Mouse (Mus musculus): ENCODE measurements around the gene Etv2. TPM values are rescaled to one million over a fixed set of nuclear protein-coding genes. Genes with fewer than 3 reads are reported as not detected.

Gene Etv2
- polyA plus RNA-seq, 1 experiment from 2014 or later, result not detected

DNA sequence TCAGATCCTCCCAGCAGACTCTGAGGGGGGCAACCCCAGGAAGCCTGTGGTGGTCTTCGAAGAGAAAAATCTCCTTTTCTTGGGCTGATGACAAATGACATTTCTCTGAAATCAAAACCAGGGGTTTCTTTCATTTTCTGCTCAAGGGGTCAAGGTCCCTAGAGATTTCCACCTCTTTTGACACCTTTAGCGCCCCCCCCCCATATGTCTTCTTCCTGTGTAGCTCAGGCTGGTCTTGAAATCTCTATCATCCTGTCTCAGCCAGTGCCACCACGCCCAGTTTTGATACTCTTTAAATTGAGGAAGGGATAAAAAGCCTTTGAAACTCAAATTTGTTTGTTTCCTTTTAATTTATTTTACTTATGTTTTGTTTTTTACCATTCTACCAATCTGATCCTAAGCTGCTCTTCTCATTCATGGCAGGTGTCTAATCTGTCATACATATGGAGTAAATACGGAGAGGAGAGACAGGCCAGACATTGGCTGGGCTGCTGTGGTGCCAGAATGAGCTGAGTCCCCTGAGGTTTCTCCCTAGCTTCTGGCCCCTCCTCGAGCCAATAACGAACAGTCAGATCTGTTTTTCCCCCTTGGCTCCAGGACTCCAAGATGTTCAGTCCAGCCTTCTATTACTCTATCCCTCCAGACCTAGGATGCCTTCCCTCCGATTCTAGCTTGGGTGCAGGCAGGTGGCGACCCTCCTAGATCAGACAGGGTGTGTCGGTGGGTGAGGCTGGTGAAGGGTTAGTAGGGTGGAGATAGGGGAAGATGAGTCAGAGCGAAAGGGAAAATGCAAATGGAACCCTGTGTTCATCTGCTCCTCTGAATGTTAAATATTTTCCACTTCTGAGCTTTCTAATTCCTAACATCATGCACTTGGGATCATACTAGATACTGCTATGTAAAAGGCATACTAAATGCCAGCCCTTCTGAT lies 41.8 kb downstream of the Etv2 start:
- Histone ChIP-seq H3K4me2 (no peak overlapping the region), H3K27ac (replicated peaks) (no peak overlapping the region), H3K27me3 (no peaks in the 10 kb centered on the region), H3K9ac (no peak overlapping the region), H3K9me3 (no peaks in the 10 kb centered on the region), H3K36me3 (no peaks in the 10 kb centered on the region), H3K4me3 (no peak overlapping the region), H3K4me1 (replicated peaks) (peaks cover 8% of the 10 kb centered on the region)
- no peak for ATAC-seq (ENCODE audit: low FRiP score, low read depth)
- WGBS, result 65% methylated on average over 10 of the region's 10 CpGs

DNA sequence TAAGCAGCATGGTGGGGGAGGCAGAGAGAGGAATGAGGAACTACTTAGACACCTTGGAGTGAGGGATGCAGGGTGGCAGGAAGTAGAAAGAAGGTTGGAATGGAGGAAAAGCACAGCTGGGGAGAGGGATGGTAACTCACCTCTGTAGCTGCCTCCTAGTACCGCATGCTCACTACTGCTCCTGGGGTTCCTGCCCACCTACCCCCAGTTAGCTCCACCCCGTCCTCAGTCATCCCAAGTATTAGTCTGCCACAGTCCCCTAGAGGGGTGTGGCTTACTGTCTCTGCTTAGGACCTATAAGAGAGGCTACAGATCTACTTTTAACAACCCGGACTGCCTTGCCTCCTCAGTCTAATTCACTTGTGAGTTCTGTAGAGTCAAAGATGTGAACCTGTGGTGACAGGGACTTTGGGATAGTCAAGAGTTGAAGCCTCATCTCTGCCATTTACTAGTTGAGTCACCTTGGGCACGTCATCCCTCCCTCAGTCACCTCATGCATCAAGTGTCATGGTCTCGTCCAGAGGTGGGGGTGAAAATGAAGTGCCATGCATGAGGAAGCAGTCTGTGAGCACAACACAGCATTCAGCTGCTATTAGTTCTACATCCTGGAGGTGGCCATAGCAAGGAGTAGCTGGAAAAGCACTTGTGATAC lies 42.8 kb downstream of the Etv2 start:
- peaks cover 8% of the 10 kb centered on the region for H3K4me1 ChIP-seq (replicated peaks)
- no peaks in the 10 kb centered on the region for H3K9me3 ChIP-seq
- no peak overlapping the region for H3K4me3 ChIP-seq
- no peak overlapping the region for H3K27ac ChIP-seq (replicated peaks)
- no peaks in the 10 kb centered on the region for H3K36me3 ChIP-seq
- no peak for ATAC-seq (ENCODE audit: low FRiP score, low read depth)
- H3K4me2 ChIP-seq, result no peak overlapping the region
- H3K27me3 ChIP-seq, result no peaks in the 10 kb centered on the region
- no peak overlapping the region for H3K9ac ChIP-seq
- 59% methylated on average over 5 of the region's 5 CpGs for WGBS

DNA sequence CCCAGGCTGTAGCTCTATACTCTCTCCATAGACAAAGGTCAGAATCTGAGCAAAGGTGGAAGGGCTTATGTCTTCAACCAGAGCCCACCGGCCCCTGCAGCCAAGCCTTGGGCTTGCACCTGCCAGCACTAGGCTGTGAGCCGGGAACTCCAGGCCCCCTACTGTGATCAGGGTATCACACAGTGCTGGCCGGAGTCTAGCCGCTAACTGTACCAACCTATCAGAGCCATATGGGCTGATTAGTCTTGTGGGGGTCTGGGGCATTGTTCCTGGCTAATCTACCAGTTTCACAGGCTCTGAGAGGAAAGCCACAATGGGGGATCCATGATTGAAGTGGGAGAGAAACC lies 44.1 kb downstream of the Etv2 start:
- no peak overlapping the region for H3K4me2 ChIP-seq
- no peak overlapping the region for H3K27ac ChIP-seq (replicated peaks)
- no peaks in the 10 kb centered on the region for H3K9me3 ChIP-seq
- H3K9ac ChIP-seq, result no peak overlapping the region
- peaks cover 20% of the 10 kb centered on the region for H3K4me1 ChIP-seq (replicated peaks)
- H3K36me3 ChIP-seq, result 0 out of 2 replicates have a peak, but pooled peaks cover under 1% of the 10 kb centered on the region
- 37% methylated on average over 4 of the region's 4 CpGs for WGBS
- no peaks in the 10 kb centered on the region for H3K27me3 ChIP-seq
- no peak for ATAC-seq (ENCODE audit: low FRiP score, low read depth)
- no peak overlapping the region for H3K4me3 ChIP-seq

DNA sequence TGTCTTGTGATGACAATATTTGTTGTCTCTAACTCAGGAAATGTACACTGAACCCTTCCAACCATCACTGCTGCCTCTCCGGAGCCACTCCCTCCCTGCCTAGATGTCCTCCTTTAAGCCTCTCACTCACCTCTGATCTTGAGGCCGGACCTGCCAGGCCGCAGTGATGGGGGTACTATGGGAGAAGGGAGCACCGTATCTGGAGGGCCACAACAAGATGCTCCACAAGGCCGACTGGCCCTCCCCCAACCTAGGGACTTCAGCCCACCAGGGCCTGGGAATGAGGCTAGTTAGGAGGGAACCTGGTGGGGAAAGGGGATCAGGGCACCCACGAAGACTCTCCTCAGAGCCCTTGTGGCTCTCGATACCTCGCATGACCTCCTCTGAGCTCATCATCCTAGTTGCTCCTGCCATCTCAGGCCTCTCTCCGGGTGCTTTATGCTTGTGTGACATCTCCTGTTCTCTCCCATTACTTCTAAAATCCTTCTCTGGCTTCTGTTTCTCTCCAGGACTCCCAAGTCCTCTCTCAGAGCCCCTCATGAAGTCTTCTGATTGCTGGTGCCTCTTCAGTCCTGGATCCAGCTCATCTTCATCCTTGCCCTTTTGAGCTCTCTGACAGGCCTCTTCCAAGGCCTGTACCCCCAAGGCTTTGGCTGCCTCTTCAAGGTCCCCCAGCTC lies 44.6 kb downstream of the Etv2 start:
- H3K36me3 ChIP-seq, result 0 out of 2 replicates have a peak, but pooled peaks cover 6% of the 10 kb centered on the region
- 86% methylated on average over 9 of the region's 9 CpGs for WGBS
- no peak for ATAC-seq (ENCODE audit: low FRiP score, low read depth)
- no peak overlapping the region for H3K9ac ChIP-seq
- H3K27ac ChIP-seq (replicated peaks), result no peak overlapping the region
- no peak overlapping the region for H3K4me2 ChIP-seq
- no peak overlapping the region for H3K4me3 ChIP-seq
- no peaks in the 10 kb centered on the region for H3K9me3 ChIP-seq
- peaks cover 26% of the 10 kb centered on the region for H3K4me1 ChIP-seq (replicated peaks)
- H3K27me3 ChIP-seq, result no peaks in the 10 kb centered on the region

DNA sequence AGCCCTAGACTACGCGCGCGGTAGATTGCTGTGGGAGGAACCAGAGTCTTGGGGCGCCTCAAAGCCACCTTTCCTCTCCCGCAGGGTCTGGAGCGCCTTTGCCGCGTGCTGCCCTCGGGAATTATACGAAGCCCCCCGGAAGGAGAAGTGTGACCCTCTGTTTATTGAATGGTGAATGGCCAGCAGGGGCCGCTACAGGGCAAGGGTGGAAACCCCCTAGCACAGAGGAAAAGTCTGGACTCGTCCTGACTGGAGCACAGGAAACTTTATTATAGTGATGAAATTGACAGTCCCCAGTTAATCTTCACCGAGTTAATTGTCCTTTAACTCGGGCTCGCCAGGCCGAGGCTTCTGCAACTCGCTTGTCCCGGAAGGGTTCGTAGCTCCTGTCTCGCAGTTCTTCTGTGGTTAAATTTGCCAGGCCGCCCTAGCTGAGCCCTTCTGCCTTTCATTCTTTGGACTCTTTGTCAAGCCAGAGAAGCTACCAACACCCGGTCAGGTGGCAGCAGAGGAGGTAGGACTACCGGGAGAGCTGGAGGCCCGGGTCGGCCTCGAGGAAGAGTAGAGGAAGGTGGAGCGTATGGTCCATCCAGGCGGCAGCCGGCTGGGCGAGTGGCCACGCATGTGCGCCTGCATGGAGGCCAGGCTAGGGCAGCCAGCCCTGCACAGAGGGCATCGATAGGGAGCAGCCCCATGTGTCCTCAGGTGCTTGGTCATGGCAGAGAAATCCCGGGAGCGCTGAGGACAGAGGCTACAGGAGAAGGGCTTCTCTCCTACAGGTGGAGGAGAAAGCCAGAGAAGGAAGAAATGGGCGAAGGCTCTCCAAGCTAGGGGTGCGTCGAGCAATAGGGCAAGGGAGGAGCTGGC lies 46.0 kb downstream of the Etv2 start:
- Histone ChIP-seq H3K4me1 (replicated peaks) (peaks cover 27% of the 10 kb centered on the region), H3K9ac (peak overlapping the region; percentile 97), H3K4me2 (peak overlapping the region; percentile 92), H3K27me3 (no peaks in the 10 kb centered on the region), H3K9me3 (no peaks in the 10 kb centered on the region), H3K27ac (replicated peaks) (peak overlapping the region; percentile 92), H3K36me3 (peaks cover 17% of the 10 kb centered on the region; the same call in 1 of the 2 replicates), H3K4me3 (peak overlapping the region; percentile 70)
- WGBS, result 30% methylated on average over 40 of the region's 40 CpGs
- peak; percentile 54 for ATAC-seq (ENCODE audit: low FRiP score, low read depth)

DNA sequence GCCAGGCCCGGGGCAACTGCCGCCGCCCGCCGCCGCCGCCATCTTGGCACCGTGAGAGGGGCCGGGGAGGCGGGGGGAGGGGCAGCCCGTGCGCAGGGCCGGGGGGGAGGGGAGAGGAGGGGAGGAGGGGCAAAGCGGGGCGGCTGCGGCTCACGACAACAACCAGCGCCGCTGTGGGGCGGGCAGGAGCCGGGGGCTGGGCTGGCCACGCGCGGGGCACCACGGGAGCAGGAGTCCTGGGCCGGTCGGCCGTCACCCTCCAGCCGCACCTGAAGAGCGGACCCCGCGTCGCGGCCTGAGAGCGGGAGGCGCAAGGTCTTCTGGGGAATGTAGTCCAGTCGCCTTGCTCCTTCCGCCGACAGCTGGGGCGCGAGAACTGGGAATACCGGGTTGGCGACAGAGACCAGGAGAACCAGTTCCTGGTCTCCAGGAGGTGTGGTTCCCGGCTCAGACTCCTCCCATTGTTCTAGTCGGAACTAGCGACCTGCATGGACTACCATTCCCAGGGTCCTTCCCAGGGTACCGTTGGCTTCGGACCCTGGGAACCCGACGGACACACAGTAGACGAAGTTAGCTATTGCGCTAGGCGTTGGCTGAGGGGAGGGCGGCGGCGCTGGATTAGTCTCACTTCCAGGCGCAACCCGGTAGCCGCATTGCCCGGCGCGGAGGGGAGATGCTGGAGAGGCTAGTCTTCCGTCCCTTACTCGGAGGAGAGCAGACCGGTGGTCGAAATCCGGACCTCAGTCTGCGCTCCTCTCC lies 46.8 kb downstream of the Etv2 start, which contains the start of gene Kmt2b:
Gene Kmt2b (minus strand): TSS at position 51 of the 759 bp plus-strand sequence.
- Histone ChIP-seq H3K4me2 (peak within 1 kb of the TSS; percentile 92), H3K4me3 (peak within 1 kb of the TSS; percentile 70), H3K4me1 (replicated peaks) (peaks cover 27% of the 10 kb centered on the region), H3K27ac (replicated peaks) (peak within 1 kb of the TSS; percentile 92), H3K9me3 (no peaks in the 10 kb centered on the region), H3K27me3 (no peaks in the 10 kb centered on the region), H3K36me3 (peaks cover 25% of the 10 kb centered on the region), H3K9ac (peak within 1 kb of the TSS; percentile 97)
- ATAC-seq (ENCODE audit: low FRiP score, low read depth), result peak; percentile 96
- WGBS, result 1% methylated on average over 62 of the region's 68 CpGs

DNA sequence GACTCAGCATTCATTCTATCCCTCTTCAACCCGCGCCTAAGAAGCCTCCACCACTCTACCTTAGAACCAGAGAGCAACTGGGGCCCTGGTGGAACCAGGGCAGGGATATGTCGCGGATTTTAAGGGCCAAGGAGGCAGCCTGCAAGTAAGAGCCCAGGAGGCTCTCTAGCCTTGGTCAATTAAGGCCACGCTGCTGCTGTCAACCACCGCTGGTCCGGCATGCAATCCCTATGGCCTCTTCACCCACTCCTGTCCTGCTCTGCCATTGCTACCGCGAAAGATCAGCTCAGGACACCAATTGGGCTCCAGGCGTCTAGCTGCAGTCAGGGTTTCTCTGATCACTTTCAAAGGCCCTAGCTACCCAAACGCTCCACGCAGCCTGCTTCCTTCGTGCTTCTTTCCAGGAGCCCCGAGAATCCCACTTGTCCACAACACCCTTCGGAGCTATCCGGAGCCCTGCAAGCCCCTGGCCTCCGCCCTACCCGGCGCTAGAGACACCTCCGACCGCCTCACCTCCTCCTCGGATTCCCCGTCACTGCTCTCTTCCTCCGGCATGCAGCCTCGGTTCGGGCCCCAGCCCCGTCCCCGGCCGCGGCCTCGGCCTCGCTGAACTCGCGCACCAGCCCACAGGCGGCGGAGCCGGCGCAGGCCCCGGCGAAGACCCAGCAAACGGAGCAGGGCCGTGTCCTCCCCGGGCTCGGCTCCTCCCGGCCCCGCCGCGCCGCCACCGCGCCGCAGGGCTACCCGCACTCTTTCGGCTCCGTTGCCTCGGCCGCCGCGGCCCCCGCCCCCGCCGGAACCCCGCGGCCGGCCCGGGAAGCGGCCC lies 47.6 kb downstream of the Etv2 start:
- Histone ChIP-seq H3K4me1 (replicated peaks) (peaks cover 27% of the 10 kb centered on the region), H3K27me3 (no peaks in the 10 kb centered on the region), H3K9ac (peak overlapping the region; percentile 97), H3K4me3 (peak overlapping the region; percentile 70), H3K4me2 (peak overlapping the region; percentile 92), H3K9me3 (no peaks in the 10 kb centered on the region), H3K27ac (replicated peaks) (peak overlapping the region; percentile 92), H3K36me3 (peaks cover 33% of the 10 kb centered on the region)
- WGBS, result under 1% methylated on average over 67 of the region's 67 CpGs
- ATAC-seq (ENCODE audit: low FRiP score, low read depth), result peak; percentile 35

DNA sequence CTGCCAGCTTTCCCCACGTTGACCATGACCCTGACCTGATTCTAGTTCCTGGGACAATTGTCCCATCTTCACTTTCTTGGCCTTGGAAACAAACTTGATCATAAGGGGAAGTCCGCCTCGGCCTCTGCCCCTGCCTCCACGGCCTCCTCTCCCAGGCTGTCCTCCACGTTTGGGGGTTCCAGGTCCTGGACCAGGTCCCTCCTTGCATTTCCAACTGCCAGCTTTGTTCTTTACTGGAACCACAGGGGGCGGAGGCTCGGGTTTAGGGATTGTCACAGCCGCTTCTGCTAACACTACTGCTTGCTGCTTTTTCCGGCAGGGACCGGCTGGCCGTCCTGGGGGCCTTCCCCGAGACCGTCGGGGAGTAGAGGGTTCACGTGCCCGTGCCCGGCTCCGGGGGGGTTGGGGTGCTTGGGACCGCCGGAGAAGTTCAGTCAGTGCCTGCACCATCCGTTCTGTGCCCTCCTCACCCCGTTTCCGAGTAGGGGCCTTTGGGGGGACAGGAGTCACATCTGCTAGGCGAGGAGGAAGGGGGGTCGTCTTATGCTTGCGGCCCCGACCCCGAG lies 49.1 kb downstream of the Etv2 start:
- no peak for ATAC-seq (ENCODE audit: low FRiP score, low read depth)
- WGBS, result 86% methylated on average over 28 of the region's 28 CpGs
- no peaks in the 10 kb centered on the region for H3K9me3 ChIP-seq
- no peaks in the 10 kb centered on the region for H3K27me3 ChIP-seq
- H3K4me2 ChIP-seq, result peak overlapping the region; percentile 92
- peak overlapping the region; percentile 70; the same call in 1 of the 2 replicates for H3K4me3 ChIP-seq
- H3K9ac ChIP-seq, result no peak overlapping the region
- H3K36me3 ChIP-seq, result peaks cover 48% of the 10 kb centered on the region
- peaks cover 27% of the 10 kb centered on the region for H3K4me1 ChIP-seq (replicated peaks)
- H3K27ac ChIP-seq (replicated peaks), result no peak overlapping the region

DNA sequence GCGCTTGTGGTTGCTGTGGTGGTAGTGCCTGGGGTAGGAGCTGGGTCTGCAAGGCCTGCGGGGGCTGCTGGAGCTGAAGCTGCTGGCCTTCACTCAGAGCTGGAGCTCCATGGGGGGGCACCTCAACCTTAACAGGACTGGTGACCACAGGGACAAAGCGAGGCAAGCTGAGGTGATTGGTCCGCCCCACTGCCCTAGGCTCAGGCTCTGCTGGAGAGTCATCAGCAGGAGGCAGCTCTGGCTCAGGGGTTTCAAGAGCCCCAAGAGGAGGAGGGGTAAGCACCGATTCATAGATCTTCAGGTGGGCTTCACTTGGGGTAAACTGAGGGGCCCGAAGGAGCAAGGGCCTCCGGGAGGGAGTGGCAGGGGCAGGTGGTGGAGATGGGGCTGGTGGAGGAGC lies 50.5 kb downstream of the Etv2 start:
- Histone ChIP-seq H3K4me1 (replicated peaks) (peaks cover 27% of the 10 kb centered on the region), H3K4me3 (no peak overlapping the region), H3K9ac (no peak overlapping the region), H3K9me3 (no peaks in the 10 kb centered on the region), H3K4me2 (no peak overlapping the region), H3K36me3 (peaks cover 60% of the 10 kb centered on the region), H3K27ac (replicated peaks) (no peak overlapping the region), H3K27me3 (no peaks in the 10 kb centered on the region)
- ATAC-seq (ENCODE audit: low FRiP score, low read depth), result no peak
- 92% methylated on average over 7 of the region's 7 CpGs for WGBS

DNA sequence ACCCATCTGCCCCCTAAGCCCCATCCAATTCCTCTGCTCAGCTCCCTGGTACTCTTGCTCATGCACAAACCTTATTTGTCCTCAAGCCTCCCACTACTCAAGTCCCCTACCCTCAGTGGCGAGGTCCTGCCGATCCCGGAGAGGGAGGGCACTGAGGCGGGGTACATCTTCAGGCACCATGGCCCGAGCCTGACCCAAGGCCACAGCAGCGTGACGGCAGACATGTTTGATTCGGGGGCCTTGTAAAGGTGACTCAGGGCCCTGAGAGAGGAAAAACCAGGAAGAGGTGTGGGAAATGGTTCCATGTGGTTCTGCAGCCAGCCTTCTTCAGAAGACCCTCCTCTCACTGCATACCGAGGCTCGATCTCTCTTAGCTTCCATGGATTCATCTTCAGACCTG lies 51.3 kb downstream of the Etv2 start:
- Histone ChIP-seq H3K27ac (replicated peaks) (no peak overlapping the region), H3K36me3 (peaks cover 68% of the 10 kb centered on the region), H3K9me3 (no peaks in the 10 kb centered on the region), H3K27me3 (no peaks in the 10 kb centered on the region), H3K4me3 (no peak overlapping the region), H3K4me2 (no peak overlapping the region), H3K9ac (no peak overlapping the region), H3K4me1 (replicated peaks) (peaks cover 19% of the 10 kb centered on the region)
- no peak for ATAC-seq (ENCODE audit: low FRiP score, low read depth)
- 93% methylated on average over 10 of the region's 10 CpGs for WGBS

Measured in hindbrain, embryonic 15.5 days (tissue).